Mouse (Mus musculus) lung, embryonic 15.5 days (tissue): ENCODE measurements at regions not wholly inside any gene's neighbourhood (a gene's known extent, or its start where the extent isn't known, plus 50 kb on each side); places are given as distances from the start of the nearest gene placed in this dataset.

Experiments
- ATAC-seq: fragments of 200-750 bp; cut with Nextera tagmentation; 2 replicates; pipeline ENCODE4 v1.8.0; 2017; ENCODE audit warnings: moderate number of reproducible peaks, borderline replicate concordance; ENCODE audit not compliant: low FRiP score, low TSS enrichment; ENCODE audit errors: extremely low read depth
- H3K27ac ChIP-seq: fragments of 300-500 bp; sonication (generic); 2 replicates; pipeline ENCODE4 v1.5.1; 2015; ENCODE audit warnings: moderate library complexity, mild to moderate bottlenecking, inconsistent platforms
- H3K27me3 ChIP-seq: fragments of 300-500 bp; sonication (generic); 2 replicates; pipeline ENCODE4 v1.6.1; 2015; ENCODE audit warnings: inconsistent platforms
- H3K36me3 ChIP-seq: fragments of 300-500 bp; sonication (generic); 2 replicates; pipeline ENCODE4 v1.6.1; 2015; ENCODE audit warnings: inconsistent platforms
- H3K4me1 ChIP-seq: fragments of 300-500 bp; sonication (generic); 2 replicates; pipeline ENCODE4 v1.6.1; 2015; ENCODE audit warnings: inconsistent platforms
- H3K4me2 ChIP-seq: fragments of 300-500 bp; sonication (generic); 2 replicates; pipeline ENCODE4 v1.6.1; 2015; ENCODE audit warnings: inconsistent platforms, mild to moderate bottlenecking, moderate library complexity
- H3K4me3 ChIP-seq: fragments of 300-500 bp; sonication (generic); 2 replicates; pipeline ENCODE4 v1.5.1; 2015; ENCODE audit warnings: mild to moderate bottlenecking, inconsistent platforms
- H3K9ac ChIP-seq: fragments of 300-500 bp; sonication (generic); 2 replicates; pipeline ENCODE4 v1.6.1; 2015; ENCODE audit warnings: inconsistent platforms
- H3K9me3 ChIP-seq: fragments of 300-500 bp; sonication (generic); 2 replicates; pipeline ENCODE4 v1.6.1; 2016; ENCODE audit warnings: inconsistent platforms
- WGBS: fragments of 180-500 bp; shearing (Covaris S2); methylation state at CpG from one replicate; pipeline ENCODE4 v1.1.7; 2015; 5-methylcytosine and 5-hydroxymethylcytosine counted together

DNA sequence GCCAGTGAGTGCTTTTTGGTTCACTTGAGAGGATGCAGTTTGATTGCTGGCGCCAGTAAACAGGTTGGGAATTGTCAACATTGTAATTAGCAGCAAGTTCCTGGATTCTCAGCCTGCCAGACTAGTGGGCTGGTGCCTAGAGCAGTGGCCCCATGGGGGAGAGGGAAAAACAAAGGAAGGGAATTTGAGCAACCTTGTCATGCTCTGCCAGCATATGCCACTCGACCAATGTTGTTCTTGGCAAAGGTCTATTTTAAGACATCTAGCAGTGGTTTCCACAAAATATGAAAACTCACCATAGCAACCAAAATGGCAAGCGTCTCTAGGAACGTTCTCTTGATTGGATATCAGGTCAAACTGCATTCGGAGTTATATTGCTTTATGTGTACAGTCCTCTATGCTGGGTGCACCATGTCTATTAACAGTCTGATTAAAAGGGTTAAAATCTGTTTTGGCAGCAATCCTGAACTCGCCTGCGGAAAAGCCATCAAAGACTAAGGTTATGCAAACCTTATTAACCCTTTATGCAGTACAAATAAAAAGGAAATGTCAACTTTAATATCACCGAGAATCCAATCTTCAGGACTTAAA, 118.1 kb upstream of the Dpyd start:
- no peak overlapping the region for H3K4me3 ChIP-seq
- H3K27me3 ChIP-seq: no peaks in the 10 kb centered on the region
- no peaks in the 10 kb centered on the region for H3K4me1 ChIP-seq
- no peak overlapping the region for H3K4me2 ChIP-seq
- H3K36me3 ChIP-seq: no peaks in the 10 kb centered on the region
- ATAC-seq: no peak
- WGBS: 42% methylated on average over 8 of the region's 8 CpGs
- no peaks in the 10 kb centered on the region for H3K9me3 ChIP-seq
- H3K9ac ChIP-seq: no peak overlapping the region
- no peak overlapping the region for H3K27ac ChIP-seq

- 82% methylated on average over 4 of the region's 4 CpGs for WGBS
- Histone ChIP-seq H3K9me3 (no peaks in the 10 kb centered on the region), H3K27me3 (no peaks in the 10 kb centered on the region), H3K36me3 (no peaks in the 10 kb centered on the region), H3K4me3 (no peak overlapping the region), H3K9ac (no peak overlapping the region), H3K4me2 (no peak overlapping the region), H3K4me1 (no peaks in the 10 kb centered on the region), H3K27ac (no peak overlapping the region)
- no peak for ATAC-seq
Observed at GRCm38 (mm10) chr3:118445360-118445759, 116.6 kb upstream of the Dpyd start.

DNA sequence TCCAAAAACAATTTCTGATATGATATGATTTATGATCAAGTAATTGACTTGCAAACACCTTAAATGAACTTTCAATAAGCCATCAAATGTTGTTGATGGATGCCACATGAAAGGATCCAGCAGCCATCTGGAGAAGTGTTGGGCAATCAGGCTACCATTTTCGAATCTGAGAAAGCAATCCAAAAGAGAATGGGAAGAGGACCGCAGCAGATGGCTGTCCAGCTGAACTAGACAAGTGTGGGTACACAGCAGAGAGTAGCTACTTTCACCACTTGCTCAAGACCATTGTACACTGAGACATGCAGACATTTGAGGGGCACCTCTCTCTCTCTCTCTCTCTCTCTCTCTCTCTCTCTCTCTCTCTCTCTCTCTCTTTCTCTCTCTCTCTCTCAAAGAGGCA, 102.3 kb upstream of the Dpyd start:
- Histone ChIP-seq H3K9ac (no peak overlapping the region), H3K36me3 (no peaks in the 10 kb centered on the region), H3K27ac (no peak overlapping the region), H3K4me2 (no peak overlapping the region), H3K27me3 (no peaks in the 10 kb centered on the region), H3K9me3 (no peaks in the 10 kb centered on the region), H3K4me3 (no peak overlapping the region), H3K4me1 (no peaks in the 10 kb centered on the region)
- ATAC-seq: no peak
- WGBS: 68% methylated on average over 2 of the region's 2 CpGs

- Histone ChIP-seq H3K4me2 (no peak overlapping the region), H3K4me3 (no peak overlapping the region), H3K36me3 (no peaks in the 10 kb centered on the region), H3K4me1 (no peaks in the 10 kb centered on the region), H3K27me3 (no peaks in the 10 kb centered on the region), H3K27ac (no peak overlapping the region), H3K9ac (no peak overlapping the region), H3K9me3 (no peaks in the 10 kb centered on the region)
- ATAC-seq: no peak
- WGBS: 93% methylated on average over 2 of the region's 2 CpGs
Observed at GRCm38 (mm10) chr3:118465611-118466010, 96.3 kb upstream of the Dpyd start.

DNA sequence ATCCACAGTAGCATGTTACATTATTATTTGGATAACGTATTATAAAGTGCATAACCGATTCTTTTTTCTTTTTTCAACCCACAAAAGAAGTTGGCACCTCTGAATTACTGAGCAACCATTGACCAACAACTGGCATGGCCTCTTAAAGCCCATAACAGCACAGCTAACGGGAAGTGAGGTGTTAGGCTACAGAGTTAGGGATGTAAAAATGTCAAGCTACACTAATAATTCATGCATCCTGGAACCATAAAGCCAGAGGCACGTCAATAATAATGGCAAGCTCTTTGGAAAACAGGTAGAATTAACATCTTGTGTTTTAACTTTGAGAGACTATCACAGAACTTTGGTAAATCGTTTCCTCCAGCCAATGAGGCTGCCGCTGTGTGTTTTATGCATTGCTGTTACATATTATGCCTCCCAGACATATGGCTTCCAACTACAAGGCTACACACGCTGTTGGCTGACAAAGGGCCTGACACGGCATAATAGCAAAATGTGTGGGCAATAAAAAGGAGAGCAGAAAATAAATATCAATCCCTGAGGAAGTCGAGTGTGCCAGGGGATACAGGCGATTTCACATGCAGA, 89.6 kb upstream of the Dpyd start:
- WGBS: 75% methylated on average over 10 of the region's 10 CpGs
- H3K27ac ChIP-seq: no peak overlapping the region
- no peaks in the 10 kb centered on the region for H3K9me3 ChIP-seq
- no peaks in the 10 kb centered on the region for H3K4me1 ChIP-seq
- H3K4me2 ChIP-seq: no peak overlapping the region
- H3K9ac ChIP-seq: no peak overlapping the region
- H3K4me3 ChIP-seq: no peak overlapping the region
- H3K27me3 ChIP-seq: no peaks in the 10 kb centered on the region
- H3K36me3 ChIP-seq: no peaks in the 10 kb centered on the region
- no peak for ATAC-seq

DNA sequence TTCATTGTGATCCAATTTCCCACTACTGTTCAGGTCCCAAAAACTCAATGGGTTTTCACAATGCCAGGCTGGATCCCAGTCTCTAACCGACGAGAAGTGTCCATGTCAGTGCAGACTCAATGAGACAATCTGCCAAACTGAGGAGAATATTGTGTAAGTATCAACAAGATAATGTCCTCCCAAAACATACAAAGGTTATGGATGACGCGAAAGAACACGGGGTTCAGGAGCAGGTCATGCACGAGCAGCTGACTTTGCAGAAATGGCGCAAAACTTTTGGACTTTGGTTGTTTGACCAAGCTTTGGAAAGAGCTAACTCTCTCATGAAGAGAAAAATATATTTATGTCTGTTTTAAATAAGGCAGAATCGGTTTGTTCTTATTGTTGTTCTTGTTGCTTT, 83.9 kb upstream of the Dpyd start:
- no peak for ATAC-seq
- Histone ChIP-seq H3K9ac (no peak overlapping the region), H3K9me3 (no peaks in the 10 kb centered on the region), H3K27me3 (no peaks in the 10 kb centered on the region), H3K4me1 (no peaks in the 10 kb centered on the region), H3K27ac (no peak overlapping the region), H3K36me3 (no peaks in the 10 kb centered on the region), H3K4me3 (no peak overlapping the region), H3K4me2 (no peak overlapping the region)
- 74% methylated on average over 8 of the region's 8 CpGs for WGBS

GRCm38 (mm10) chr3:118480515-118481248, 81.2 kb upstream of the Dpyd start:
- WGBS: 59% methylated on average over 8 of the region's 8 CpGs
- Histone ChIP-seq H3K36me3 (no peaks in the 10 kb centered on the region), H3K4me1 (no peaks in the 10 kb centered on the region), H3K4me2 (no peak overlapping the region), H3K9ac (no peak overlapping the region), H3K9me3 (no peaks in the 10 kb centered on the region), H3K27me3 (no peaks in the 10 kb centered on the region), H3K27ac (no peak overlapping the region), H3K4me3 (no peak overlapping the region)
- ATAC-seq: no peak

DNA sequence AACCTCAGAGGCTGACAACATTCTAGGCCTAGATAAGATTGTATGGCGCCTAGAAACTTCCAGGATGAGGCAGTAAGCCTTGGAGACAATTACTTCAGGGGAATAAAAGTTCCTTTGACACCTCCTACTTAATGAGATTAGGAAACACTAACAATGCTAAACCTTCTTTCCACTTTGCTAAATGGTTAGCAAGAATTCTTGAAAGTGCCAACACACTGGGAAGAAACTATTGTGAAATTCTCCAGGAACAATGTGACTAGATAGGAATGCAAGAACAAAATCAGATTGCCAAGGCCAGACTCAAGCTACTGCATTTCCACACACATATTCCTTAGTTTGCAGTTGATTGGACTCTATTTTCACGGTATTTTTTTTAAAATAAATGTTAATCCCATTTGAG, 76.0 kb upstream of the Dpyd start:
- H3K9ac ChIP-seq: no peak overlapping the region
- H3K4me2 ChIP-seq: no peak overlapping the region
- H3K4me3 ChIP-seq: no peak overlapping the region
- no peaks in the 10 kb centered on the region for H3K9me3 ChIP-seq
- no peaks in the 10 kb centered on the region for H3K4me1 ChIP-seq
- ATAC-seq: no peak
- WGBS: 60% methylated on average over 2 of the region's 2 CpGs
- no peak overlapping the region for H3K27ac ChIP-seq
- H3K27me3 ChIP-seq: no peaks in the 10 kb centered on the region
- no peaks in the 10 kb centered on the region for H3K36me3 ChIP-seq

- H3K27ac ChIP-seq: no peak overlapping the region
- no peaks in the 10 kb centered on the region for H3K27me3 ChIP-seq
- no peaks in the 10 kb centered on the region for H3K36me3 ChIP-seq
- H3K4me1 ChIP-seq: no peaks in the 10 kb centered on the region
- no peak for ATAC-seq
- H3K4me3 ChIP-seq: no peak overlapping the region
- WGBS: 57% methylated on average over 8 of the region's 8 CpGs
- no peaks in the 10 kb centered on the region for H3K9me3 ChIP-seq
- H3K9ac ChIP-seq: no peak overlapping the region
- no peak overlapping the region for H3K4me2 ChIP-seq
Observed at GRCm38 (mm10) chr3:118487408-118487807, 74.5 kb upstream of the Dpyd start.

- no peaks in the 10 kb centered on the region for H3K4me1 ChIP-seq
- no peak overlapping the region for H3K4me3 ChIP-seq
- no peaks in the 10 kb centered on the region for H3K36me3 ChIP-seq
- H3K27me3 ChIP-seq: no peaks in the 10 kb centered on the region
- no peak for ATAC-seq
- H3K9ac ChIP-seq: no peak overlapping the region
- H3K4me2 ChIP-seq: no peak overlapping the region
- H3K9me3 ChIP-seq: no peaks in the 10 kb centered on the region
- 89% methylated on average over 1 of the region's 1 CpGs for WGBS
- no peak overlapping the region for H3K27ac ChIP-seq
Observed at GRCm38 (mm10) chr3:118491101-118491500, 70.8 kb upstream of the Dpyd start.

GRCm38 (mm10) chr3:118491871-118492270, 70.1 kb upstream of the Dpyd start:
- Histone ChIP-seq H3K4me3 (no peak overlapping the region), H3K9me3 (no peaks in the 10 kb centered on the region), H3K36me3 (no peaks in the 10 kb centered on the region), H3K4me2 (no peak overlapping the region), H3K27me3 (no peaks in the 10 kb centered on the region), H3K4me1 (no peaks in the 10 kb centered on the region), H3K9ac (no peak overlapping the region), H3K27ac (no peak overlapping the region)
- WGBS: 90% methylated on average over 5 of the region's 5 CpGs
- ATAC-seq: no peak

GRCm38 (mm10) chr3:118494611-118495010, 67.3 kb upstream of the Dpyd start:
- no peaks in the 10 kb centered on the region for H3K9me3 ChIP-seq
- no peak overlapping the region for H3K4me3 ChIP-seq
- 96% methylated on average over 1 of the region's 1 CpGs for WGBS

More at GRCm38 (mm10) chr3:118494611-118495010, 67.3 kb upstream of the Dpyd start:
- Histone ChIP-seq H3K4me2 (no peak overlapping the region), H3K27ac (no peak overlapping the region), H3K9ac (no peak overlapping the region), H3K4me1 (no peaks in the 10 kb centered on the region), H3K36me3 (no peaks in the 10 kb centered on the region), H3K27me3 (no peaks in the 10 kb centered on the region)
- no peak for ATAC-seq
